Mouse (Mus musculus): Measurements from ENCODE around the gene Fggy. TPM values are rescaled to one million over a fixed set of nuclear protein-coding genes. Genes with fewer than 3 reads are reported as not detected.

Gene Fggy
- total RNA-seq, 2 experiments from 2014 or later = 8.3 to 9.2 TPM

DNA sequence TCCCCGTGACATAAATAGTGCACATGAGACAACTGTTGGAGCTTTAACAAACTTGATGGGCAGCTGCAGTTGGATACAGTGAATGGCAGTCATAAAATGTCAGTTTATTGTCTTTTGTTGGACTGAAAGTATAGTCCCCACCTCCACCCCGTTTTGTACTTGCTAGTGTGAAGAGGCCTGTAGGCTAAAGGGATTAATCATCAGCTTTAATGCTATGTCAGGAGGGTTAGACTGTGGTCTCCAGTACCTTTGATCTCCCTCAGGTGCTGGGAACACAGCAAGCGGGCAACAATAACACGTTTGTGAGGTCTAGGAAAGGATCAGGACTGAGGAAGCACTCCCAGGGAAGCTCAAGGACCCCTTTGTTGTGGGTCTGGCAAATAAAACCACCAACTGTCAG, 214.6 kb downstream of the Fggy start:
- no peak for DNase-seq
- intact Hi-C loops (cut with DNase I) = no loop called here

DNA sequence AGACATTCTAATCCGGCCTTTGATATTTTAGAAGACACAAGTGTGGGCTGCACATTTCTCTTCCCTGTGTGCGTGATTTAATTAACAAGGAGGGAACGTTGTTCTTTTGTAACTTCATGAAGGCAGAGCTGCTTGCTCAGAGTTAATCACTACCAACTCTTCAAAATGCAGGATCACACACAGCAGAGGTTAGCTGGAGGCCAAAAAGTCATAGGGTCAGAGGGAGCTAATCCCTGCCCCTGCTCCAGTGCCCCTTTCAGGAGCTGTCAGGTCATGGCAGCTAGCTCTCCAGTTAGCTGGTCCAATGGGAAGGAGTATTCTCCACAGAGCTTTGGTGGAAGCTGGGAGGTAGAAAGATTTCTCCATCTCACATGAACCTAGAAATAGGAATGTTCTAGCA, 215.4 kb downstream of the Fggy start:
- no peak for DNase-seq

DNA sequence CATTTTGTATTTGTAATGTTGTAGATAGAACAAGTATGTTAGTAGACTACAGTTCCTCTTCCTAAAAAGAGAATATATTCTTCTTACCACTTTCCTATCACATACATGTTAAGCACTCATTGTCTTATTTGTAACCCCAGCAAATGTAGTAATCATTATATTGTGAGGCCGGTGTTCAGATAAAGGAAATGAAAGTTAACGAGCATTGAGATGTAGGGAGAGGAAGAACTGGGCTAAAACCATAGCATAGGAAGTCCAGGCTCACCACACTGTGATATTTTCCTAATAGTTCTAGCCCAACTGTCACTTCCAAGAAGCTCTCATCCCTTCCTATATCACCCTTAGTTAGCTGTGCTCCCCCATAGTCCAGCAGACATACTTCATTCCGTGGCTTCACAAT, 218.3 kb downstream of the Fggy start:
- no peak for DNase-seq
- intact Hi-C loops (cut with DNase I) = no loop called here

More for the DNA sequence above, 215.4 kb downstream of the Fggy start:
- intact Hi-C loops (cut with DNase I) = no loop called here

- intact Hi-C loops (cut with DNase I) = no loop called here
- DNase-seq = no peak
These were observed 220.5 kb downstream of the Fggy start for GRCm38 (mm10) chr4:95777839-95778238.

DNA sequence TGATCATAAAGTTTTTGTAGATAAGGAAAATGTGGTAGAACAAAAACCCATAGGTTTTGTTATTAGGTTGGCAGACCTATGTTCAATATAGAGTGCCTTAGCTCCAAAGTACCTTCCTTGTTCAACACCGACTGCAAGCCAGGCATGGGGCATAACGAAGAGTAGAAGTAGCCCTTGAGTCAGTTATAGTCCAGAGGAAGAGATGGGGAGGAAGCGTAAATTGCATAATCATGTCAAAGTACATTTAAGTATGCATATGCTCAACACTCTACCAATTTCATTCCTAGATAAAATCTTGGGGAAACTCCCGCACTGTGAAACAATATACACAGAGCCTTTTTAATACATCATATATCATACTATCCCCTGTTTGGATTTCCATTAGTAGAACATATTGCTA, 221.2 kb downstream of the Fggy start:
- no peak for DNase-seq
- intact Hi-C loops (cut with DNase I) = no loop called here

- intact Hi-C loops (cut with DNase I) = no loop called here
- DNase-seq = no peak
These were observed 227.0 kb downstream of the Fggy start for GRCm38 (mm10) chr4:95784146-95784895.

GRCm38 (mm10) chr4:95787609-95788008, 230.3 kb downstream of the Fggy start:
- intact Hi-C loops (cut with DNase I) = no loop called here
- DNase-seq = no peak

- DNase-seq = no peak
- intact Hi-C loops (cut with DNase I) = no loop called here
These were observed 231.6 kb downstream of the Fggy start for GRCm38 (mm10) chr4:95788867-95789266.

- no peak for DNase-seq
- intact Hi-C loops (cut with DNase I) = no loop called here
These were observed 234.7 kb downstream of the Fggy start for GRCm38 (mm10) chr4:95791913-95792475.

DNA sequence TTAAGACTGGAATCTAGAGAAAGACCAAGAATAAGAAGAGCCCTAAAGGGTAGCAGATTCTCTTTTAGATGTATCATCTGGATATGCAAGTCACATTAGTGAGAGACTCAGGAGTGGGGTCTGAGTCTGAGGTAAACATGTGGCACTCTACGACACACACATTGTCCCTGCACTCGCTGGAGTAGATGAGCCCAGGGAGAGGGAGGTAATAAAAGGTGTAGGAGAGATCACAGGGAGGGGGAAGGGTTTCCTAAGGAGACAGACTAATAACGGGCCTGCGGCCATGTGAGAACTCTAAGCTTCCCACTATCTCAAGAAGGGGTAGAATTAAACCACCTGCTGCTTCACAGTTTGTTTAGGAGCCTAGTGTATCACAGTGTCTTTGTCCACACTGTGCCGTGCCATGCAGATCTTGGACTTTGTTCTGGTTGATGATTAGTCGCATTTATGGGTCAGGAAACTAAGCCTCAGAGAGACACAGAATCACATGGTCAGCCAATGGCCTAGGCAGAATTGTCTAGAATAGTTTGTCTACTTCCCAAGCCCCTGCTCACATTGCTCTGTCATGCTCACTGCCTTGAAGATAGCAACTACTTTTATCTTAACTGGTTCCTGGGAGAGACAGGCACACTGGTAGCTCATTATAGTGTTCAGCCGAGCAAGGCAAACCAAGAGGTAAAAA, 236.5 kb downstream of the Fggy start:
- no peak for DNase-seq
- intact Hi-C loops (cut with DNase I) = no loop called here

DNA sequence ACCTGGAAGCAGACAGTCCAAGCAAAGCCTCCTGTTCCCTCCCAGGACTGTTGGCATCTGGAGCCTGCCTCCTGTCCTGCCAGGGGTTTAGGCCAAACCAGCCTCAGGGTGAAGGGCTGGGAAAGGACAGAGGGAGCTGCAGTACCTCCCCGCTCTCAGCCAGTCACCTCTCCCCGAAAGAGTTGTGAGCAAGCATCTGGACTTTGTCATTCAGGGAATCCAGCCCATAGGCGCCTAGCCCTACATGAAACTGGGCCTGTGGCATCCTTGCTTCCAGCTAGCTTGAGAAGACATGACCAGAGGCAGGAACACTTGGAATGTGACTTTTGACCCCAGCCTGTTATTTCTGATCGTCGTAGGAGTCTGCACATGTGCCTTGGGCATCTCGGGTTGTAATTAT, 237.3 kb downstream of the Fggy start:
- DNase-seq = no peak
- intact Hi-C loops (cut with DNase I) = no loop called here

GRCm38 (mm10) chr4:95795283-95795682, 238.0 kb downstream of the Fggy start:
- intact Hi-C loops (cut with DNase I) = no loop called here
- DNase-seq = no peak

DNA sequence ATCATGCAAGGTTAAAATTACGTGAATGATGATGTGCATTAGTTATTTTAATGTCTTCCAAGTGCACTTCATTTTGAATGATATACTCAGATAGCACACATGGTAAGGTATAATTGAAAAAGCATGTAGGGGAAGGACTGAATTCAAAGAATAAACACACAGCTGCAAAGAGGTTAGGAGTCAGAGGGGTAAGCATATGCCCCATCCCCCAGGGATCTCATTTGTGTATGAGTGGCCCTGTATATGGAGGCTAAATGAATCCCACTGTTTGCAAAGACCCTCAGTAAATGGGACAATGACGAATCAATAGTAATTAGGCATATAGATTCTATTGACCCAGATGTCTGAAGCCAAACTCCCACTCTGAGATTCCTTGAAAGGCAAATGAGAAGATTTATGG, 262.3 kb downstream of the Fggy start:
- no peak for DNase-seq
- intact Hi-C loops (cut with DNase I) = no loop called here

DNA sequence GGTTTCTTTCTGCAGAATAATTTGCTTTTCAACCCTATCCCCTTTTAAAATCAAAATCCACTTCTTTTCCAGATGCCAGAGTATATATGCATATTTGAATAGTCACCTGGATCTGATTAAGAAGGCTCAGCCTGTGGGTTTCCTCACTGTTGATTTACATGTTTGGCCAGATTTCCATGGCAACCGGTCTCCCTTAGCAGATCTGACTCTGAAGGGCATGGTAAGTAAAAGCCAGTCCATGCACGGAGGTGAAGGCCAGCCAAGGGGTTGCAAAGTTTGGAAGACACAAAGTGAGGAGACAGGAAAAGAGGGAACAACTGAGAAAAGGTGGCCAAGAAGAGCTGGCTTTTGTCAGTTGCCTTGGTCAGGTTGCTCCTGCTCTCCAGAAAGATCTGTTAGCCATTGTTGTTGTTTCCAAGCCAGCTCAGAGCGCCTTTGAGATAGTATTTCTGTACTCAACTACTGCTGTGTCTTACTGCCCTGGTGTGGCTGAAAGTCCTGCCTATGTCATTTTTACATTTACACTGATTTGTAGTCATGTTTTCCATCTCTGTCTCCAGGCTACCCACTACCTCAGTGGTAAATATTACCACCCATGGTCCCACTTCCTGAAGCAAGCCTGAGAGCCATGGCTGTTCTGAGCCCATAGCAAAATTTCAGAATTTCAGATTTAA, 264.7 kb downstream of the Fggy start:
- intact Hi-C loops (cut with DNase I) = no loop called here
- no peak for DNase-seq

GRCm38 (mm10) chr4:95828164-95828563, 270.9 kb downstream of the Fggy start:
- intact Hi-C loops (cut with DNase I) = no loop called here
- DNase-seq = no peak

GRCm38 (mm10) chr4:95830320-95830719, 273.0 kb downstream of the Fggy start:
- intact Hi-C loops (cut with DNase I) = no loop called here
- DNase-seq = no peak

GRCm38 (mm10) chr4:95839860-95840259, 282.6 kb downstream of the Fggy start:
- intact Hi-C loops (cut with DNase I) = no loop called here
- DNase-seq = no peak

GRCm38 (mm10) chr4:95840389-95841053, 283.2 kb downstream of the Fggy start:
- intact Hi-C loops (cut with DNase I) = no loop called here
- DNase-seq = no peak

GRCm38 (mm10) chr4:95845981-95846617, 288.8 kb downstream of the Fggy start:
- intact Hi-C loops (cut with DNase I) = no loop called here

GRCm38 (mm10) chr4:95847219-95847618, 289.9 kb downstream of the Fggy start:
- DNase-seq = no peak
- intact Hi-C loops (cut with DNase I) = no loop called here

More at GRCm38 (mm10) chr4:95845981-95846617, 288.8 kb downstream of the Fggy start:
- DNase-seq = no peak
